In the genomic region with DNA sequence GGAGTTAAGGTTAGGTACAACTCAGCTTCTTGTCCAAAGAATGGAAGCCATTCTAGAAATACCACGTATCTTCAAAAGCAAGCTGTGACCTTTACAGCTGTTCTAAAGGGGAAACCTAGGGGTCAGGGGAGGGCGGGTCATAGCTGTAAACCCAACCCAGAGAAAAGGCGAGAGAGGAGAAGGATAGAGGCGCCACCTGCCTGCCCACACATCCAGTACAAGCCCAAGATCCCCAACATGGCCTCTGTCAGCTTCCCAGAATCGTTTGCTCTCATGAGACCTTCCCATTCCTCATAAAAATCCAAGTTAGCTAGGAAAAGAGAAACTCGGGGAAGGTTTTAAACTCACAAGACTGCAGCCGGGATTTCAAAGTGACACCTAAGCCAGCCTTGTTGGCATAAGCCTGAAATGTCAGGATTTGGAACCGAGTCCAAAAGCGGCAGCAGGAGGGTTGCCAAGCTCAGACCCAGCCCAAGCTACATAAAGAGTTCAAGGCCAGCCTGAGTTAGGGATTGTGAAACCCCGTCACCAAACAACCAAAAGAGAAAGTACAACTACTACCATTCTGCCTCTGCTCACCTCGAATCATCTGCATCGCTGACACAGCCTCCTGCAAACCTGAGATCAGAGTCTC, we compare ENCODE assay signal across 8 mouse cellular contexts.
DNase-seq lines count a peak whose midpoint lies in the region; ATAC-seq and TF ChIP-seq lines count a peak whose summit lies in the region.
"Had no signal": no experiment of that assay in that cellular context is flagged by ENCODE, and none has a peak within 500 bp of the region (broad histone marks: within the 10 kb centered on the region; RNA-seq: fewer than 3 reads in every experiment).

No protein-coding gene starts in this region.

- H3K27ac ChIP-seq in midbrain, embryonic 10.5 days (replicated peaks): 0 out of 2 replicates have a peak overlapping the region, but pooled peaks have one; percentile 46
- no peak overlapping the region for H3K27ac ChIP-seq in midbrain, embryonic 11.5 days (ENCODE audit: low read depth, low read length)
- H3K27ac ChIP-seq in heart, postnatal 0 days (ENCODE audit: low read depth): peak overlapping the region; percentile 81
- H3K27ac ChIP-seq in midbrain, postnatal 0 days (ENCODE audit: low read depth, low read length): no peak overlapping the region

- H3K9ac ChIP-seq in midbrain, embryonic 11.5 days (ENCODE audit: low read length): no peak overlapping the region
- no peak overlapping the region for H3K9ac ChIP-seq in heart, postnatal 0 days (replicated peaks; ENCODE audit: low read depth, low read length)
- H3K9ac ChIP-seq in midbrain, postnatal 0 days (replicated peaks; ENCODE audit: low read length, poor library complexity, severe bottlenecking): no peak overlapping the region

- H3K36me3 ChIP-seq in midbrain, embryonic 10.5 days: no peaks in the 10 kb centered on the region
- H3K36me3 ChIP-seq in midbrain, embryonic 11.5 days (ENCODE audit: control insufficient read depth, insufficient read depth, low read length): no peaks in the 10 kb centered on the region
- H3K36me3 ChIP-seq in heart, postnatal 0 days (replicated peaks; ENCODE audit: control insufficient read depth, insufficient read depth, low read length): no peaks in the 10 kb centered on the region
- H3K36me3 ChIP-seq in midbrain, postnatal 0 days (ENCODE audit: insufficient read depth, low read length): no peaks in the 10 kb centered on the region

- no peak overlapping the region for H3K4me2 ChIP-seq in midbrain, embryonic 11.5 days
- H3K4me2 ChIP-seq in heart, postnatal 0 days (ENCODE audit: low read depth, low read length): peak overlapping the region; percentile 42
- no peak overlapping the region for H3K4me2 ChIP-seq in midbrain, postnatal 0 days (ENCODE audit: low read depth, low read length, poor library complexity, severe bottlenecking)

- H3K9me3 ChIP-seq in midbrain, embryonic 10.5 days (replicated peaks): peaks cover 4% of the 10 kb centered on the region; the same call in 1 of the 2 replicates
- no peaks in the 10 kb centered on the region for H3K9me3 ChIP-seq in midbrain, embryonic 11.5 days (ENCODE audit: control insufficient read depth, low read length)
- H3K9me3 ChIP-seq in heart, postnatal 0 days (replicated peaks; ENCODE audit: control insufficient read depth, low read length): no peaks in the 10 kb centered on the region
- no peaks in the 10 kb centered on the region for H3K9me3 ChIP-seq in midbrain, postnatal 0 days (ENCODE audit: low read length)

- TF ChIP-seq CTCF in heart, postnatal 0 days (IDR thresholded peaks at IDR 0.05; ENCODE audit: low read depth): peak; percentile 16; the same call in 1 of the 2 replicates
- TF ChIP-seq CTCF in midbrain, postnatal 0 days (IDR thresholded peaks at IDR 0.05): peak; percentile 20

- H3K4me1 ChIP-seq in midbrain, embryonic 10.5 days: peaks cover 50% of the 10 kb centered on the region
- H3K4me1 ChIP-seq in midbrain, embryonic 11.5 days (ENCODE audit: control insufficient read depth, insufficient read depth, low read length): peaks cover 12% of the 10 kb centered on the region
- H3K4me1 ChIP-seq in heart, postnatal 0 days (ENCODE audit: control insufficient read depth, insufficient read depth): peaks cover 21% of the 10 kb centered on the region
- H3K4me1 ChIP-seq in midbrain, postnatal 0 days (ENCODE audit: insufficient read depth, low read length): no peaks in the 10 kb centered on the region

- ATAC-seq in midbrain, embryonic 11.5 days (ENCODE audit: low FRiP score): no peak
- ATAC-seq in heart, postnatal 0 days (ENCODE audit: insufficient read depth, low read depth): peak; percentile 45
- ATAC-seq in midbrain, postnatal 0 days (ENCODE audit: low FRiP score): no peak
- no peak for ATAC-seq in CD4-positive, CD25-positive, alpha-beta regulatory T cell, adult 4 months

- TF ChIP-seq EP300 in heart, postnatal 0 days (IDR thresholded peaks at IDR 0.05; ENCODE audit: low read depth): no peak

- no peaks in the 10 kb centered on the region for H3K27me3 ChIP-seq in midbrain, embryonic 10.5 days (ENCODE audit: low read depth, poor library complexity, severe bottlenecking)
- no peaks in the 10 kb centered on the region for H3K27me3 ChIP-seq in midbrain, embryonic 11.5 days (ENCODE audit: control insufficient read depth, insufficient read depth, low read length)
- no peaks in the 10 kb centered on the region for H3K27me3 ChIP-seq in heart, postnatal 0 days (ENCODE audit: control insufficient read depth, insufficient read depth, low read length)
- H3K27me3 ChIP-seq in midbrain, postnatal 0 days (ENCODE audit: insufficient read depth, low read length): no peaks in the 10 kb centered on the region

- DNase-seq in midbrain, embryonic 10.5 days (ENCODE audit: low spot score): no peak
- no peak for DNase-seq in midbrain, embryonic 11.5 days (ENCODE audit: low spot score, missing footprints)
- peak; percentile 71 for DNase-seq in brain, adult 2 months (ENCODE audit: low read depth, low spot score)
- DNase-seq in heart, postnatal 0 days (ENCODE audit: low spot score): peak; percentile 19
- DNase-seq in midbrain, postnatal 0 days (ENCODE audit: low spot score): no peak
- DNase-seq in T-cell, adult 2 months (ENCODE audit: low spot score): no peak

- H3K4me3 ChIP-seq in midbrain, embryonic 10.5 days: no peak overlapping the region
- no peak overlapping the region for H3K4me3 ChIP-seq in midbrain, embryonic 11.5 days (ENCODE audit: low read depth, low read length)
- H3K4me3 ChIP-seq in heart, postnatal 0 days (ENCODE audit: low read depth, low read length): 0 out of 2 replicates have a peak overlapping the region, but pooled peaks have one; percentile 15
- no peak overlapping the region for H3K4me3 ChIP-seq in midbrain, postnatal 0 days (ENCODE audit: low read depth, low read length)
- H3K4me3 ChIP-seq: megakaryocyte, embryonic 14.5 days had no signal

- WGBS in midbrain, embryonic 10.5 days: 80% methylated on average over 12 of the region's 12 CpGs
- WGBS in midbrain, embryonic 11.5 days: 80% methylated on average over 12 of the region's 12 CpGs
- WGBS in heart, postnatal 0 days: 44% methylated on average over 12 of the region's 12 CpGs
- 64% methylated on average over 12 of the region's 12 CpGs for WGBS in midbrain, postnatal 0 days

Comparison
In these comparisons a context has a peak if more than half of its experiments do, and no peak if none do; other contexts are left out.
1. H3K27ac ChIP-seq: peak in midbrain, embryonic 10.5 days (single experiment) and heart, postnatal 0 days (single experiment); none in midbrain, embryonic 11.5 days (single experiment) and midbrain, postnatal 0 days (single experiment).
2. DNase-seq: peak in brain, adult 2 months (single experiment) and heart, postnatal 0 days (single experiment); none in midbrain, embryonic 10.5 days (single experiment), midbrain, embryonic 11.5 days (single experiment), midbrain, postnatal 0 days (single experiment) and T-cell, adult 2 months (single experiment).